Mouse (Mus musculus): ENCODE data around the gene Clcn6. TPM values are rescaled to one million over a fixed set of nuclear protein-coding genes. Genes with fewer than 3 reads are reported as not detected.

Gene Clcn6
- 1 to 10 TPM; 4.7 to 5.0 TPM for total RNA-seq (2021)
- long read RNA-seq, experiment 1, partial matches to known transcripts, result 0 of 3 reads
- long read RNA-seq, experiment 1, other reads (novel, unspliced or antisense), result 2 of 3 reads
- long read RNA-seq, experiment 2, partial matches to known transcripts, result 1 of 4 reads
- long read RNA-seq, experiment 2, other reads (novel, unspliced or antisense), result 2 of 4 reads

DNA sequence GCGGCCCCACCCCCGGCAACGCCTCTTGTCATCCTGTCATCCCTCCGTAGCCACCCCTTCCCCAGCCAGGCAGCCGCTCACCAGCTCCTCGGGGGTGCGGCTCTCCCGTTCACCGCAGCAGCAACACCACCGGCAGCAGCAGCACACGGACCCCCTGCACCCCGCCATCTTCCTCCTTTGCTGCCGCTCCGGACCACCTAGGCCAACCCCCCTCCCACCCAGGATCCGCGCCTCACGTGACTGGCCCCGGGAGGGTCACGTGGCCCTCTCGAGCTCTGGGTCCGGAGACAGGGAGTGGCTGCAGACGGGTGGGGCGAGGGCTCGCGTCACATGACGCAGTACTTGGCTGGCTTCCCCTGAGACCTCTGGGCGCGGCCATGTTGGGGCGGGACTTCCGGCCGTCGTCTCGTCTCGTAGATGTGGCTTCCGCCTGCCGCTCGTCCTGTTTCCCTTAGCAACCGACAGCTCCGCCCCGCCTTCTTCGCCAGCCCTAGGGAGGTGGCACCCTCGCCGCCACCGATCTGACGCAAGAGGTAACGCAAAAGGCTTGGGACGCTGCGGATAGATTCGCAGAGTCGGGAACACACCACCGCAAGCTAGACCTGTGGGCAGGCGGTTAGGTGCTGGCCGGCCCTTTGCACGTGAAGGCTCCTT is at the start of gene Clcn6, which contains the start of gene Mthfr:
TSS of gene Clcn6 (minus strand) at position 222 of the 654 bp plus-strand sequence.
TSS of gene Mthfr (plus strand) at position 478 of the 654 bp plus-strand sequence.
- H3K27ac ChIP-seq, result peak within 1 kb of the TSS; percentile 98

GRCm38 (mm10) chr4:148087907-148088527 is 49.4 kb upstream of the Clcn6 start, which contains the start of gene Agtrap:
TSS of gene Agtrap (minus strand) at chr4:148088031.
- intact Hi-C loops (cut with DNase I), result loop anchor here (5.0 kb wide), 1 partner anchor 46 kb away; no protein-coding TSS in a partner anchor
- H3K4me3 ChIP-seq, result peak within 1 kb of the TSS; percentile 96
- no peak for TF ChIP-seq CTCF (IDR thresholded peaks at IDR 0.05)
- peak within 1 kb of the TSS; percentile 94 for H3K27ac ChIP-seq
- DNase-seq, result peak; percentile 98

More for the DNA sequence above, at the start of gene Clcn6, which contains the start of gene Mthfr:
- DNase-seq, result peak; percentile 100
- intact Hi-C loops (cut with DNase I), result loop anchor here (1.0 kb wide), 1 partner anchor 18 kb away; no protein-coding TSS in a partner anchor
- no peak for TF ChIP-seq CTCF (IDR thresholded peaks at IDR 0.05)
- H3K4me3 ChIP-seq, result peak within 1 kb of the TSS; percentile 94

- Histone ChIP-seq H3K4me3 (peak overlapping the region; percentile 96), H3K27ac (peak overlapping the region; percentile 94)
- no peak for TF ChIP-seq CTCF (IDR thresholded peaks at IDR 0.05)
- peak; percentile 64 for DNase-seq
- intact Hi-C loops (cut with DNase I), result loop anchor here (5.0 kb wide), 1 partner anchor 45 kb away; no protein-coding TSS in a partner anchor
These were observed 48.7 kb upstream of the Clcn6 start for GRCm38 (mm10) chr4:148087091-148087906.

- intact Hi-C loops (cut with DNase I), result loop anchor here (5.0 kb wide), 1 partner anchor 44 kb away; no protein-coding TSS in a partner anchor
- no peak for TF ChIP-seq CTCF (IDR thresholded peaks at IDR 0.05)
- peak; percentile 44 for DNase-seq
- Histone ChIP-seq H3K4me3 (peak overlapping the region; percentile 96), H3K27ac (peak overlapping the region; percentile 94)
These were observed 47.3 kb upstream of the Clcn6 start for GRCm38 (mm10) chr4:148085907-148086305.

DNA sequence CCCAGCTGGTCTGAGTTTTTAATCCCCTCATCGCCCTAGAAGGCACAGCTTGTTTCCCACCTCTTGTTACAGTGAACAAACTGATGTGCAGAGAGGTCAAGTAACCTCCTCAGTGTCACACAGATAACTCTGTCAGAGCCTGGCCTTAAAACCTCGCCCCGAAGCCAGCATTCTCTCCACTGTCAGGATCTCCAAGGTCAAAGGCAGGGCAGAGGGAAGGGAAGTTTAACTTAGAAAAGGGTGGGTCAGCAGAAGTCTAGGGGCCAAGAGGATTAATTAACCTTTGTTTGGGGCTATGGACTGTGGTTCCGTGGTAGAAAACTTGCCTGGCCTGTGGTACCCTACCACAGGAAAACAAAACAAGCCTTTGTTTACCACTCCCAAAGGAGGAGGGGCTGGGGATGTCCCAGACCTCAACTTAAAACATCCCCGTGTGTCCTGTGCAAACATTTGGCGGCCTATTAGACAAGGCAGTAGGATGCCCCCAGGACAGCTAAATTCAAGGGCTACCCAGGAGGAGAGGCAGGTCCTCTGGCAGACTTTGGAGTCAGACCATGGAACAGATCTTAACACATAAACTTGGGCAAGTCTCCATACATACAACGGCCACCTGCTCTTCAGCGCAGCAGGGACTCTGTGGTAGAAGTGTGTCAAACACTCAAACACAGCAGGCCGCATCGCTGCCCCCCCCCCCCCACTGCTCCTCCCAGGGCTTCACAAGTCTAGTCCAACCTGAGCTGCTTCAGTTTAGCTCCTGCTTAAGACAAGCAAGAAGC is 46.7 kb upstream of the Clcn6 start:
- peak overlapping the region; percentile 96 for H3K4me3 ChIP-seq
- DNase-seq, result peak; percentile 33
- intact Hi-C loops (cut with DNase I), result loop anchor here (5.0 kb wide), 1 partner anchor 43 kb away; no protein-coding TSS in a partner anchor
- no peak for TF ChIP-seq CTCF (IDR thresholded peaks at IDR 0.05)
- peak overlapping the region; percentile 94 for H3K27ac ChIP-seq

GRCm38 (mm10) chr4:148084261-148084714 is 45.7 kb upstream of the Clcn6 start:
- DNase-seq, result peak; percentile 79
- intact Hi-C loops (cut with DNase I), result no loop called here
- H3K4me3 ChIP-seq, result peak overlapping the region; percentile 96

GRCm38 (mm10) chr4:148083176-148083899 is 44.7 kb upstream of the Clcn6 start:
- peak overlapping the region; percentile 51 for H3K4me3 ChIP-seq
- DNase-seq, result peak; percentile 65
- intact Hi-C loops (cut with DNase I), result no loop called here
- TF ChIP-seq CTCF (IDR thresholded peaks at IDR 0.05), result no peak
- H3K27ac ChIP-seq, result peak overlapping the region; percentile 94

More at GRCm38 (mm10) chr4:148084261-148084714, 45.7 kb upstream of the Clcn6 start:
- H3K27ac ChIP-seq, result peak overlapping the region; percentile 94
- no peak for TF ChIP-seq CTCF (IDR thresholded peaks at IDR 0.05)

DNA sequence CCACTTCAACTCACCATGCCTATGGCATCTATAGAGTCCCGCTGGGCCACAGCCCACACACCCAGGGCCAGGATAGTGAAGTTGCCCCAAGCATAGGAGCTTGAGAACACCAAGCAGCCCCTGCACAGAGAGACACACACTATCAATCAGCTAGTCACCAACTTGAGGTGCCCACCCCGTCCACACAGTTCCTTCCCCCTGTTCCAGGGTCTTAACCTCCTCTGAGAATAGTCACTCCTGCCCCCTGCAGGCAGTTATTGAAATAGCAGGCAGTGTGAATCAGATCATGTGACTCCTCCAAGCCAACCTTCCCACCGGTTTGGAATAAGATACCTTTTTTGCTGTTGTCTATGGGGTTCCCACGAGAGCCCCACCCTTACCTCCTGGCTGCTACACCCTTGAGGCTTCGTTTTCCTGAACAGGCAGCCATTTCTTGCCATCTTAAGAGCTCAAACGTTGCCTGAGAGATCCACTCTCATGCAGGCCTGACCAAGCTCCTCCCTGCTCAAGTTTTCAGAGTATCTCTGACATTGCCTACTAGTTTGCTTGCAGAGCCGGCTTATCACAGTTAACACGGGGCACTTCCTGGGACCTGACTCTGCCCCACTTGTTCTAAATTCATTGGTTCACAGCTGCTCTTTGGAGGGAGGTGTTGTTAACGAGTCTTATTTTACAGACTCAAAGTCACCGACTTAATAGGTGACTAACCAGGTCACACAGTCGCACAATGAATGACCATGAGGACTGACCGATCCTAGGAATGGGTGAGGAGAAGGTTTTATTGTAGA is 43.8 kb upstream of the Clcn6 start:
- Histone ChIP-seq H3K27ac (peak overlapping the region; percentile 94), H3K4me3 (no peak overlapping the region)
- TF ChIP-seq CTCF (IDR thresholded peaks at IDR 0.05), result peak; percentile 80
- DNase-seq, result peak; percentile 76
- intact Hi-C loops (cut with DNase I), result no loop called here

DNA sequence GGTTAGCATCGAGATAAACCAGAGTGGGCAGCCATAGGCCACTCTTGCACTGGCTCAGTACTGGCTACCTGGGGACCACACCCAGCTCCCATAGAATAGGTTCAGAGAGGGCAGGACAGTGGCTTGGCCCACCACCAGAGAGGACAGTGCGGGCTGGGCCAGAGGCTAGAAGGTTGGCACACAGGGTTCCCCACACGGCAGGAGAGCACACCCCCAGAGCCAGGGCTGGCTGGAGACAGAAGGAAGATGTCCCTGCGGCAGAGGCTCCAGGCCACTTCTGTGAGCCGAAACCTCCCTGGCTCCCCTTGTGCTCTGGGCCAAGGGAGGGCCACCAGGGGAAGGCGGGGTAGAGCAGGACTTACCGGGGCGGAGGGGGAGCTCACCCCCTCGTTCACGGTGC is 42.6 kb upstream of the Clcn6 start:
- no peak for TF ChIP-seq CTCF (IDR thresholded peaks at IDR 0.05)

GRCm38 (mm10) chr4:148080597-148080973 is 42.0 kb upstream of the Clcn6 start:
- H3K4me3 ChIP-seq, result no peak overlapping the region
- H3K27ac ChIP-seq, result no peak overlapping the region
- TF ChIP-seq CTCF (IDR thresholded peaks at IDR 0.05), result no peak
- no peak for DNase-seq
- intact Hi-C loops (cut with DNase I), result no loop called here

More for the DNA sequence above, 42.6 kb upstream of the Clcn6 start:
- no peak overlapping the region for H3K27ac ChIP-seq
- intact Hi-C loops (cut with DNase I), result no loop called here
- no peak for DNase-seq
- H3K4me3 ChIP-seq, result no peak overlapping the region

Measured in gastrocnemius, adult 2 months (tissue).